Mouse (Mus musculus) megakaryocyte, embryonic 14.5 days (primary cell): ENCODE data around the gene Slc29a4.

ENCODE experiments used
- FLI1 ChIP-seq: IDR thresholded peaks from 2 replicates; pipeline ENCODE4 v1.6.1; 2012; ENCODE audit warnings: low read length, inconsistent platforms, mixed read lengths
- GATA1 ChIP-seq: IDR thresholded peaks from 3 replicates; pipeline ENCODE4 v1.6.1; 2012; ENCODE audit warnings: mixed read lengths, low read length, inconsistent platforms, borderline replicate concordance

DNA sequence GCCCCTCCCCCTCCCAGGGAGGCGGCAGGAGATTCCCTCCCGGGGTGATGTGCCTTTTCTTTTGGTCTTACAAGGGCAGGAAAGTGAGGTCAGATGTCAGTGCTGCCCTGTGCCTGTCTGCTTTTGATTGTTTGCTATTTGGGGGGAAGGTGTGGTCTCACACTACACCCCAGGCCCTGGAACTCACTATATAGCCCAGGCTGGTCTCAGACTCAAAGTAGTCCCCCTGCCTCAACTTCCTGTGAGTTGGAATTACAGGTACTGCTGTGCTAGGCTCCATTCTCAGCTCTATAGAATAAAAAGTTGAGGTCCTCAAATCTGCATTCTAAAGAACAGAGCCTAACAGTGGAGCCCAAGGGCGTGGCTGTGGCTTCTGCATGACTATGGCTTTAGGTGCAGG lies 24.4 kb upstream of the Slc29a4 start:
- TF ChIP-seq GATA1, result no peak
- TF ChIP-seq FLI1, result no peak
